Mouse (Mus musculus): Measurements from ENCODE around the gene Actr2. TPM values are rescaled to one million over a fixed set of nuclear protein-coding genes. Genes with fewer than 3 reads are reported as not detected.

The Actr2 gene
- 100 to 1,000 TPM; 384 to 412 TPM for total RNA-seq (2023)

DNA sequence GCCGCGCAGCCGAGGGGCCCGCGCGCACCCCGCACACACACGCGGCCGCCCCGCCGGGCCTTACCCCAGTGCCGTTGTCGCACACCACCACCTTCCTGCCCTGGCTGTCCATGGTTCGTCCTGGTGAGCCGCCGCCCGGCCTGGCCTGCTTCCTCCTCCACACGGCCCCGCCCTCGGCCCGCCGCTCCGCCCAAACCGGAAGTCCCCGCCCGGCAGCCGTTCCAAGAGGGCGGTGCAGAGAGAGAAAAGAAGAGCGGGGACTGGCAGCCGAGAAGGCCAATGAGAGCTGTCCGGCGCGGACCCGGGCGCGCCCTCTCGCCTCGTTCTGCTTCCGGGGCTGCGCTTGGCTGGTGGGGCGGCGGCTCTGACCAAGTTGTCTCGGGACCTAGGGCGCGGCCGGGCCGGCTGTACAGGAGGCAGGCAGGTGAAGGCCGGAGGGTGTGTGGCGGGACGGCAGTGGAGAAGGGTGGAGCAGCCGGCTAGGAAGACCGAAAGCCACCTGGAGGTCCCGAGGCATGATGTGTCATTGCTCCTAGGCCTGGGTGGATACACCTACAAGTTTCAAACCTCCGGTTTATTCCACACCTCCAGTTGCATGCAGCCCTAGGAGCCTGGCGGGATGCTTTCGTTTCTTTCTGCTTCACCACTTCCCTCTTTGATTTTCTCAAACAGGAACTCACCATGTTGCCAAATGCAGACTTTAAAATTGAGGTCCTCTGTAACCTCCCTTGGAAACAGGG is at the start of gene Actr2:
Gene Actr2 (minus strand): TSS at position 173 of the 740 bp plus-strand sequence.

Other genes starting within 250 kb of the Actr2 start
- gene Spred2, start 188.5 kb downstream of the Actr2 start, total RNA-seq (2023), result 10 to 100 TPM; 15.5 to 16.8 TPM
- 100 to 1,000 TPM in 1 of 2 experiments, 10 to 100 TPM in 1; 96.8 to 125 TPM for gene Rab1a, start 88.5 kb upstream of the Actr2 start, total RNA-seq (2023)
- 1 to 10 TPM; 6.4 to 6.9 TPM for gene Cep68, start 136.5 kb upstream of the Actr2 start, total RNA-seq (2023)
- gene Slc1a4, start 219.8 kb upstream of the Actr2 start, total RNA-seq (2023), result under 1 TPM; 0.20 to 0.22 TPM